Mouse (Mus musculus): ENCODE measurements around the gene Dennd6a. TPM values are rescaled to one million over a fixed set of nuclear protein-coding genes. Genes with fewer than 3 reads are reported as not detected.

Gene Dennd6a
- polyA plus RNA-seq, 1 experiment from 2014 or later, result 28.5 TPM

GRCm38 (mm10) chr14:26557581-26557980, 16.1 kb upstream of the Dennd6a start:
- ATAC-seq (ENCODE audit: low read depth) (no peak), DNase-seq (ENCODE audit: low spot score) (peak; percentile 35)
- Histone ChIP-seq H3K27me3 (replicated peaks; ENCODE audit: control insufficient read depth, insufficient read depth, low read length) (no peaks in the 10 kb centered on the region), H3K4me2 (ENCODE audit: low read depth, low read length) (no peak overlapping the region), H3K4me1 (ENCODE audit: control insufficient read depth, insufficient read depth, low read length) (no peaks in the 10 kb centered on the region), H3K9ac (ENCODE audit: low read depth, low read length) (no peak overlapping the region), H3K36me3 (ENCODE audit: control insufficient read depth, insufficient read depth, low read length) (no peaks in the 10 kb centered on the region), H3K9me3 (ENCODE audit: control insufficient read depth, low read length) (0 out of 2 replicates have a peak, but pooled peaks cover 10% of the 10 kb centered on the region), H3K27ac (replicated peaks; ENCODE audit: low read depth, low read length) (no peak overlapping the region), H3K4me3 (ENCODE audit: low read depth, low read length) (no peak overlapping the region)
- WGBS, result 36% methylated on average over 1 of the region's 1 CpGs

DNA sequence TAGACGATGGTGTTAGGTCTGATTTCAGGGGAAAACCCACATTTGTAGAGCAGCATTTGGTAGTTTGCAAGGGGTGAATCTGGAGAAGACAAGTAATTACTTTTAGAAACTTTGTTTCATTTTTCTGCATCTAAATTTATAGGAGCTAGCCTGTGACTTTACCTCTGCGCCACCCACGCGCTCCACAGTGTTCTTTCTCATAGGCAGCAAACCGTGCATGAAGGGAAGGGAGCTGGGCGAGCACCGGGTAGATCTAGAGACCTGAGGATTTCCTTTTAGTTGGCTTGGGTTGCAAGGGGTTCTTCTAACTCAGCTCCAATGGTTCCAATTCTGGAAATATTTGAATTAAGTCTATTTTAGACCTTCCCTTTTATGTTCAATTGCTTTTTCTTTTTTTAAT, 15.1 kb upstream of the Dennd6a start:
- Histone ChIP-seq H3K27ac (replicated peaks; ENCODE audit: low read depth, low read length) (no peak overlapping the region), H3K4me2 (ENCODE audit: low read depth, low read length) (no peak overlapping the region), H3K4me3 (ENCODE audit: low read depth, low read length) (no peak overlapping the region), H3K36me3 (ENCODE audit: control insufficient read depth, insufficient read depth, low read length) (no peaks in the 10 kb centered on the region), H3K4me1 (ENCODE audit: control insufficient read depth, insufficient read depth, low read length) (no peaks in the 10 kb centered on the region), H3K27me3 (replicated peaks; ENCODE audit: control insufficient read depth, insufficient read depth, low read length) (no peaks in the 10 kb centered on the region), H3K9me3 (ENCODE audit: control insufficient read depth, low read length) (0 out of 2 replicates have a peak, but pooled peaks cover 10% of the 10 kb centered on the region), H3K9ac (ENCODE audit: low read depth, low read length) (no peak overlapping the region)
- 89% methylated on average over 7 of the region's 7 CpGs for WGBS
- DNase-seq (ENCODE audit: low spot score), result no peak
- ATAC-seq (ENCODE audit: low read depth), result no peak

DNA sequence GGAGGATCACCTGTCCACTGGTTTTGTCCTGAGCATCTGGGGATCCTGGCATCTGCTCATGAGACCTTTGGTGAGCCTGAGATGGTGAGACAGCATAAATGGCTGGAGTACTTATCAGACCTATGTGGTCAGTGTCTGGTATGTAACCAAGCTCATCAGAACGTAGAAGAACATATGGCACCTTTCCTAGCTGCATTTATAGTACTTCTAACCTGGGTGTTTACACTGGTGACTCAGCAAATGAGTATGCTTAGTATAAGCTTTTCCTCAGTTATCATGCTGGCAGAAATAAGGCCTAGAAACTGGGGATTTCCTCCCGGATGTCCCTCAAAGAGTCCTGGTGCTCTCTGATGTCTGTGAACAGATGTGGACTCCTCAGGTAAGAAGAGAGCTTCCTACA, 11.4 kb upstream of the Dennd6a start:
- Histone ChIP-seq H3K27ac (replicated peaks; ENCODE audit: low read depth, low read length) (no peak overlapping the region), H3K4me3 (ENCODE audit: low read depth, low read length) (no peak overlapping the region), H3K4me2 (ENCODE audit: low read depth, low read length) (no peak overlapping the region), H3K9ac (ENCODE audit: low read depth, low read length) (no peak overlapping the region), H3K27me3 (replicated peaks; ENCODE audit: control insufficient read depth, insufficient read depth, low read length) (no peaks in the 10 kb centered on the region), H3K4me1 (ENCODE audit: control insufficient read depth, insufficient read depth, low read length) (no peaks in the 10 kb centered on the region), H3K9me3 (ENCODE audit: control insufficient read depth, low read length) (0 out of 2 replicates have a peak, but pooled peaks cover 10% of the 10 kb centered on the region), H3K36me3 (ENCODE audit: control insufficient read depth, insufficient read depth, low read length) (no peaks in the 10 kb centered on the region)
- no peak for DNase-seq (ENCODE audit: low spot score)
- 85% methylated on average over 2 of the region's 2 CpGs for WGBS
- ATAC-seq (ENCODE audit: low read depth), result no peak

GRCm38 (mm10) chr14:26569880-26570279, 3.8 kb upstream of the Dennd6a start:
- Histone ChIP-seq H3K9ac (ENCODE audit: low read depth, low read length) (no peak overlapping the region), H3K4me1 (ENCODE audit: control insufficient read depth, insufficient read depth, low read length) (no peaks in the 10 kb centered on the region), H3K27me3 (replicated peaks; ENCODE audit: control insufficient read depth, insufficient read depth, low read length) (no peaks in the 10 kb centered on the region), H3K9me3 (ENCODE audit: control insufficient read depth, low read length) (no peaks in the 10 kb centered on the region), H3K36me3 (ENCODE audit: control insufficient read depth, insufficient read depth, low read length) (no peaks in the 10 kb centered on the region), H3K4me3 (ENCODE audit: low read depth, low read length) (no peak overlapping the region), H3K27ac (replicated peaks; ENCODE audit: low read depth, low read length) (no peak overlapping the region), H3K4me2 (ENCODE audit: low read depth, low read length) (no peak overlapping the region)
- DNase-seq (ENCODE audit: low spot score) (peak; percentile 8), ATAC-seq (ENCODE audit: low read depth) (no peak)
- 74% methylated on average over 4 of the region's 4 CpGs for WGBS

- H3K4me2 ChIP-seq (ENCODE audit: low read depth, low read length), result no peak overlapping the region
- H3K4me1 ChIP-seq (ENCODE audit: control insufficient read depth, insufficient read depth, low read length), result no peaks in the 10 kb centered on the region
- no peak overlapping the region for H3K4me3 ChIP-seq (ENCODE audit: low read depth, low read length)
- H3K27me3 ChIP-seq (replicated peaks; ENCODE audit: control insufficient read depth, insufficient read depth, low read length), result no peaks in the 10 kb centered on the region
- no peaks in the 10 kb centered on the region for H3K9me3 ChIP-seq (ENCODE audit: control insufficient read depth, low read length)
- no peak overlapping the region for H3K27ac ChIP-seq (replicated peaks; ENCODE audit: low read depth, low read length)
- ATAC-seq (ENCODE audit: low read depth) (no peak), DNase-seq (ENCODE audit: low spot score) (no peak)
- H3K36me3 ChIP-seq (ENCODE audit: control insufficient read depth, insufficient read depth, low read length), result no peaks in the 10 kb centered on the region
- no peak overlapping the region for H3K9ac ChIP-seq (ENCODE audit: low read depth, low read length)
- 58% methylated on average over 4 of the region's 4 CpGs for WGBS
These were observed 1.5 kb upstream of the Dennd6a start for GRCm38 (mm10) chr14:26571951-26572675.

- DNase-seq (ENCODE audit: low spot score), result no peak
- H3K4me1 ChIP-seq (ENCODE audit: control insufficient read depth, insufficient read depth, low read length), result peaks cover 5% of the 10 kb centered on the region; the same call in 1 of the 2 replicates
- no peak overlapping the region for H3K27ac ChIP-seq (replicated peaks; ENCODE audit: low read depth, low read length)
- H3K9ac ChIP-seq (ENCODE audit: low read depth, low read length), result no peak overlapping the region
- H3K36me3 ChIP-seq (ENCODE audit: control insufficient read depth, insufficient read depth, low read length), result no peaks in the 10 kb centered on the region
- H3K9me3 ChIP-seq (ENCODE audit: control insufficient read depth, low read length), result no peaks in the 10 kb centered on the region
- no peak for ATAC-seq (ENCODE audit: low read depth)
- no peak overlapping the region for H3K4me3 ChIP-seq (ENCODE audit: low read depth, low read length)
- H3K27me3 ChIP-seq (replicated peaks; ENCODE audit: control insufficient read depth, insufficient read depth, low read length), result no peaks in the 10 kb centered on the region
- WGBS, result 59% methylated on average over 3 of the region's 3 CpGs
- H3K4me2 ChIP-seq (ENCODE audit: low read depth, low read length), result no peak overlapping the region
These were observed 2.7 kb downstream of the Dennd6a start for GRCm38 (mm10) chr14:26576255-26576780.

GRCm38 (mm10) chr14:26578791-26579191, 5.1 kb downstream of the Dennd6a start:
- Histone ChIP-seq H3K4me1 (ENCODE audit: control insufficient read depth, insufficient read depth, low read length) (peaks cover 5% of the 10 kb centered on the region; the same call in 1 of the 2 replicates), H3K36me3 (ENCODE audit: control insufficient read depth, insufficient read depth, low read length) (0 out of 2 replicates have a peak, but pooled peaks cover 5% of the 10 kb centered on the region), H3K9me3 (ENCODE audit: control insufficient read depth, low read length) (no peaks in the 10 kb centered on the region), H3K4me3 (ENCODE audit: low read depth, low read length) (peak overlapping the region; percentile 96), H3K27me3 (replicated peaks; ENCODE audit: control insufficient read depth, insufficient read depth, low read length) (no peaks in the 10 kb centered on the region), H3K9ac (ENCODE audit: low read depth, low read length) (no peak overlapping the region), H3K4me2 (ENCODE audit: low read depth, low read length) (peak overlapping the region; percentile 69), H3K27ac (replicated peaks; ENCODE audit: low read depth, low read length) (no peak overlapping the region)
- no peak for DNase-seq (ENCODE audit: low spot score)
- no peak for ATAC-seq (ENCODE audit: low read depth)
- WGBS, result 78% methylated on average over 6 of the region's 6 CpGs

- peak overlapping the region; percentile 100 for H3K9ac ChIP-seq (ENCODE audit: low read depth, low read length)
- 0 out of 2 replicates have a peak, but pooled peaks cover 5% of the 10 kb centered on the region for H3K36me3 ChIP-seq (ENCODE audit: control insufficient read depth, insufficient read depth, low read length)
- H3K4me2 ChIP-seq (ENCODE audit: low read depth, low read length), result peak overlapping the region; percentile 69
- peak; percentile 97 for DNase-seq (ENCODE audit: low spot score)
- WGBS, result under 1% methylated on average over 48 of the region's 79 CpGs
- H3K4me1 ChIP-seq (ENCODE audit: control insufficient read depth, insufficient read depth, low read length), result peaks cover 5% of the 10 kb centered on the region; the same call in 1 of the 2 replicates
- H3K4me3 ChIP-seq (ENCODE audit: low read depth, low read length), result peak overlapping the region; percentile 96
- ATAC-seq (ENCODE audit: low read depth), result peak; percentile 97
- H3K27ac ChIP-seq (replicated peaks; ENCODE audit: low read depth, low read length), result peak overlapping the region; percentile 97
- no peaks in the 10 kb centered on the region for H3K27me3 ChIP-seq (replicated peaks; ENCODE audit: control insufficient read depth, insufficient read depth, low read length)
- H3K9me3 ChIP-seq (ENCODE audit: control insufficient read depth, low read length), result no peaks in the 10 kb centered on the region
These were observed 6.0 kb downstream of the Dennd6a start for GRCm38 (mm10) chr14:26579346-26580343.

Measured in embryonic facial prominence, embryonic 14.5 days (tissue).